Mouse (Mus musculus): ENCODE results near the gene Oprl1.
A peak's percentile ranks its signal among the peaks of the same experiment; 100 is the strongest.

Gene Oprl1

GRCm38 (mm10) chr2:181693339-181694280 is 21.2 kb upstream of the Oprl1 start, which contains the start of gene Rgs19:
Gene Rgs19 (minus strand): TSS chr2:181693977.
- peak; percentile 78 for DNase-seq (ENCODE audit: low spot score)

- no peak for DNase-seq (ENCODE audit: low spot score)
Measured at GRCm38 (mm10) chr2:181694581-181694980, 20.2 kb upstream of the Oprl1 start.

GRCm38 (mm10) chr2:181695776-181696175 is 19.0 kb upstream of the Oprl1 start:
- no peak for DNase-seq (ENCODE audit: low spot score)

DNA sequence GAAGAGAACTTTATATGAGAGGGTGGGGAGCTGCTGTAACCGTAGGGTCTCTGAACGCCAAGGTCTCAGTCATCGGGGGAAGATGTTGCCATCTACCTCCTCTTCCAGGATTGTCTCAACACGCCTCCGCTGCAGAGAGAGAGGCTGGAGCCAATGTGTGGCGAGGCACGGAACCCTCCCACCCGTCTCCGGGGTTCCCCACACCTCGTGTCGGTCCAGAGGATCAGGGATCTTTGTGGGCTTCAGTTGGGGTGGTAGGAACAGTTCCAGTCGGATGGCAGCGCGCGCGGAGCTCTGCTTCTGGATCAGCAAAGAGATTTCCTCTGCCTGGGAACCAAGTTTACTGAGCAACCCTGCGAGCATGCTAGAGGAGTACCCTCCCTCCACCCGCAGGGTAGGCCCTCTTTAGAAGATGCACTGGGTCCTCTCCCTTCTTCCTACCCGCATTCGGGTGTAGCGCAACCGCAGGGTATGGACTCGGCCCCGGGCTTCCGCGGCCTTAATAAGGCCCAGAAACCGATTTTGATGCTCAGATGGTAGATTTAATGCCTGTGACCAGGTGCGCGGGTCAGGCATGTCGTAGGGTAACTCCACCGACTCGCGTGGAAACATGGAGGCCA is 17.9 kb upstream of the Oprl1 start:
- DNase-seq (ENCODE audit: low spot score) = no peak

- no peak for DNase-seq (ENCODE audit: low spot score)
Measured at GRCm38 (mm10) chr2:181698241-181698640, 16.6 kb upstream of the Oprl1 start, which contains the start of gene Lkaaear1. Gene Lkaaear1 (minus strand): TSS chr2:181698442.

GRCm38 (mm10) chr2:181706668-181707067 is 8.1 kb upstream of the Oprl1 start:
- no peak for DNase-seq (ENCODE audit: low spot score)

- no peak for DNase-seq (ENCODE audit: low spot score)
Measured at GRCm38 (mm10) chr2:181713749-181714148, 1.1 kb upstream of the Oprl1 start.

GRCm38 (mm10) chr2:181715382-181715781 is 566 bp downstream of the Oprl1 start:
- DNase-seq (ENCODE audit: low spot score) = no peak

DNA sequence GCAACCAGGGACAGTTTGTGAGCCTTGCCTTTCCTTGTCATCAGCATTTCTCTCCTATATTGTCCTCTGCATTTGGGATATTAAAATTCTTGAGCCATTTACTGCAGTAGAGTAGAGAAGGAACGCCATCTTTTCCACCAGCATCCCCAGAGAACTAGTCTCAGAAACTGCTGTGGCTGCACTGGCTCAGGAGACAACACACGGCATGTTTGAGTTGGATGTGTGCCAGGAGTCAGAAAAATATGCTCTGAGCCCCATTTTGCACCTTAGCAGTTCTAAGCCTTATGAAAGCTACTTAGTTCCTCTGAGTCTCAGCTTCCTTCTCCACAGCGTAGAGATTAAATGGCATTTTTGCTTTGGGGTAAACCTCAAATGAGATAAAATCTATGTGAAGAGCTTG is 2.2 kb downstream of the Oprl1 start:
- DNase-seq (ENCODE audit: low spot score) = no peak

DNA sequence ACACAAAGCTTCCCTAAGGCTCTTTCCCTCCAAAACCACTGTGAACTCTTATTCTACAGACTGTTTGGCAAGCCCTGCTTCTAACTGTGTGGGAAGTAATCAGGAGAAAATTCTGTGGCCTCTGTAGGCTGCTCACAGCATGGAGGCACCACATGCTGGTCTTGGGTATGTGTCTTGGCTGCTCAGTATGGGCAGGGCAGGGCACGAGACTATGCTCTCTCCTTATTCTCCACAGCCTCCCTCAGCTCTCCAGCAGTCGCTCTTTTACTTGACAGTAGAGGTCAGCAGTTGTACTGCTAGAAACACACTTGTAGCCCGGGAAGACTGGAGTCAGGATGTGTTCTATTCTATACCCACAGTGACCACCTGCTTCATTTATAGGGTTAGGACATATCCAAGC is 5.2 kb downstream of the Oprl1 start:
- DNase-seq (ENCODE audit: low spot score) = no peak

- DNase-seq (ENCODE audit: low spot score) = no peak
Measured at GRCm38 (mm10) chr2:181721200-181721599, 6.4 kb downstream of the Oprl1 start.

GRCm38 (mm10) chr2:181722213-181722612 is 7.4 kb downstream of the Oprl1 start:
- DNase-seq (ENCODE audit: low spot score) = no peak

GRCm38 (mm10) chr2:181727659-181728262 is 12.9 kb downstream of the Oprl1 start:
- no peak for DNase-seq (ENCODE audit: low spot score)

- DNase-seq (ENCODE audit: low spot score) = no peak
Measured at GRCm38 (mm10) chr2:181730051-181730450, 15.2 kb downstream of the Oprl1 start.

DNA sequence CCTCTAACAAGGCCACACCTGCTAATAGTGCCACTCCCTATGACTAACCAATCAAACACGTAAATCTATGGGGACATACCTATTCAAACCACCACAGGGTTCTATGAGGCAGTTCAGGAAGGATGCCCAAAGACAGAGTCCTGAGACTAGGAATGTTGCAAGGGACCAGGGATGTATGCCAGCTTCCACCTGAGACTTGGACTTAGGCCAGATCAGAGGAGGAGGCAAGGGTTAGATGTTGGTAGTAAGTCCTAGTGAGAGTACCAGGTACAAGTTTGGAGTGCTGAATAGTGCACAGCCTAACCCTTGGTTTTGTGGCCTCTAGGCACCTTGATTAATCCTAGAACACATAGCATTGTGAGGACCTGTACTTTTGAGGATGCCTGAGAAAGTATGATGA is 37.8 kb downstream of the Oprl1 start:
- no peak for DNase-seq (ENCODE audit: low spot score)

GRCm38 (mm10) chr2:181758147-181758725 is 43.4 kb downstream of the Oprl1 start:
- no peak for DNase-seq (ENCODE audit: low spot score)

GRCm38 (mm10) chr2:181759041-181759440 is 44.2 kb downstream of the Oprl1 start:
- peak; percentile 60 for DNase-seq (ENCODE audit: low spot score)

DNA sequence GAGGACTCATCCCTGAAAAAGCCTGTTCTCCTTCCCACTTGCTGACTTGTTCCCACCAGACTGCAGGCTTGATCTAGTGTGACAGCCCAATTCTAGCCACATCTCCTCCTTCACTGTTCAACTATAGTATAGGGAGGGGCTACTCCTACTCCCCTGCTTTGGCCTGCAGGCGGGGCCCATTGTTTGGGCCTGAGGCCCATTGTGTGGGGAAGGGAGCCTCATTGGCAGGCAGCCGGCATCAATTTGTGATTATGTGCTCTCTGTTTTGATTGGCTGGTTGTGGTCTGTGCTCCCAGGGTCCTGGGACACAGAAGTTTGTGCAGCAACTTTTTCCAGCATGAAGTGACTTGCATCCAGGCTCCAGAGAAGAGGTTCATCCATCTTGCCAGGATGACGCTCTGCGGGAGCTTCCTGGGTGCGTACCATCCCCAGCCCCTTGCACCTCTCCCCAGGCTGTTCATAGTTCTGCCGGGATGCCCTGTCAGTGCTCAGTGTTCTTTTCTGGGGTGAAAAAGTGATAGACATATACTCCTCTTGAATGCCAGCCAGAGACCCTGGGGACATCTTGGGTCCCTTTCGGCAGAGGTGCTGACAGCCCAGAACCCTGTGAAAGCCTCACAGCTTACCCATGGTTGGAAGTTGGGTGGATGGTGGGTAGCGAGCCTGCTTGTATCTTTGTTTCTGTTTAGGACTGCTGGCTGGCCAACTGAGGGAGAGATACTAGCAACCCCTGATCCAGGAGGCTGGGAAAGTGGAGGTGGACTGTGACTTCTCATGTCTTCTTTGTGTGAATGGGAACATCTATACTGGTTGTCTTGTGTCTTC is 48.4 kb downstream of the Oprl1 start, which contains the start of gene Myt1:
TSS of gene Myt1 (plus strand) at position 327 of the 825 bp plus-strand sequence.
- no peak for DNase-seq (ENCODE audit: low spot score)

GRCm38 (mm10) chr2:181763886-181764527 is 49.2 kb downstream of the Oprl1 start:
- DNase-seq (ENCODE audit: low spot score) = no peak

DNA sequence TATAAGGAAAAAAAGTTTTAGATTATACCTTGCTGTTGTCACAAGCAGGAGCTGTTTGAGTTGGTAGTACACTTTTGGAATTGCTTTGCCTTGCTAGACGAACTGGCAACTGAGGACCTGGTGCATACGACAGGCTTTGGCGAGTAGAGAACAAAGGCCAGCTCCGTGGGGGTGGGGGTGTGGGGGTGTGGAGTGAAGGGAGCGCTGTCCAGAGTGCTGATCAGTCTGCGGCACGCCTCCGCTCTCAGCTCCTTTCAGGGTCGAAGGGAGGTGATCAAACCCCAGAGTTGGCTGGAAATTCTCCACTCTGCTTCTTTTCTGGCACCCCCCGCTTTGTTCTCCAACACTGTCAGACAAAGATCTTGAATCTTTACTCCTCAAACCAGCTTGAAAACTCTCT is 49.8 kb downstream of the Oprl1 start:
- no peak for DNase-seq (ENCODE audit: low spot score)

DNA sequence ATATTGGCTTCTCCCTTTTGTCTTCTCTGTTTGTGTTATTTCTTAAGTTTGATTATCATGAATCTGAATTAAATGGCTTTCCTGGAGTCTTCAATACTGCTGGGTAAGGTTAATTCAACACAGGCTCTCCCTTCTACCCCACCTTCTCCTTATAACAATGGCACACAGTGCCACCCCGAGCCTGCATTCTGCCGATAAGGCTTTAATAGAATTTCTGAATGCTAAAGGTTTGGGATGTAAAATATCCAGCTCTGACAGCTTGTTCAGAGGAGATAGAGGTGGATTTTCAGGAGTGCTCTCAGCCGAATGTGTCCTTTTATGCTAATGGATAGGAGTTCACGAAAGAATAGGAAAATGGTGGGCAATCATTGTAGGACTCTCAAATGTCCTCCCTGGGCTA is 50.4 kb downstream of the Oprl1 start:
- no peak for DNase-seq (ENCODE audit: low spot score)
